ENCODE assay signal across 14 mouse cellular contexts in genomic region chr11:62317746-62318145, GRCm38 (mm10). TPM values are rescaled to one million over a fixed set of nuclear protein-coding genes. Genes with fewer than 3 reads are reported as not detected.
DNase-seq lines count a peak whose midpoint lies in the region; ATAC-seq and TF ChIP-seq lines count a peak whose summit lies in the region.
"Had no signal": no experiment of that assay in that cellular context is flagged by ENCODE, and none has a peak within 500 bp of the region (broad histone marks: within the 10 kb centered on the region; RNA-seq: fewer than 3 reads in every experiment).

No protein-coding gene starts in this region.

- TF ChIP-seq CTCF in cerebellum, adult 2 months (IDR thresholded peaks at IDR 0.05; ENCODE audit: borderline replicate concordance, insufficient read depth, low read depth, low read length) = no peak

- no peak for ATAC-seq in midbrain, embryonic 16.5 days
- ATAC-seq in midbrain, embryonic 15.5 days (replicated peaks) = no peak
- no peak for ATAC-seq in heart, embryonic 11.5 days (replicated peaks; ENCODE audit: insufficient number of reproducible peaks, low FRiP score, low TSS enrichment)
- ATAC-seq: CD4-positive, CD25-positive, alpha-beta regulatory T cell, adult 4 months had no signal

- intact Hi-C loops in left cerebral cortex, postnatal 25 days (cut with DNase I) = no loop called here

- peaks cover 8% of the 10 kb centered on the region for H3K4me1 ChIP-seq in cerebellum, adult 2 months (ENCODE audit: control insufficient read depth, insufficient read depth, low read length)
- H3K4me1 ChIP-seq in midbrain, embryonic 16.5 days (ENCODE audit: control insufficient read depth, insufficient read depth, low read length) = no peaks in the 10 kb centered on the region
- H3K4me1 ChIP-seq in midbrain, embryonic 15.5 days = no peaks in the 10 kb centered on the region
- no peaks in the 10 kb centered on the region for H3K4me1 ChIP-seq in heart, embryonic 11.5 days (ENCODE audit: control insufficient read depth, insufficient read depth, low read length)
- H3K4me1 ChIP-seq: heart, embryonic 12.5 days; limb, embryonic 10.5 days; liver, embryonic 15.5 days had no signal

- H3K27me3 ChIP-seq in cerebellum, adult 2 months (ENCODE audit: control insufficient read depth, insufficient read depth, low read length) = no peaks in the 10 kb centered on the region
- no peaks in the 10 kb centered on the region for H3K27me3 ChIP-seq in midbrain, embryonic 16.5 days (ENCODE audit: control insufficient read depth, insufficient read depth, low read depth, low read length)
- H3K27me3 ChIP-seq in midbrain, embryonic 15.5 days (replicated peaks) = no peaks in the 10 kb centered on the region
- no peaks in the 10 kb centered on the region for H3K27me3 ChIP-seq in heart, embryonic 11.5 days (ENCODE audit: control insufficient read depth, insufficient read depth, low read length)
- H3K27me3 ChIP-seq: heart, embryonic 12.5 days; liver, embryonic 15.5 days had no signal

- WGBS in cerebellum, adult 2 months = 37% methylated on average over 11 of the region's 11 CpGs
- WGBS in midbrain, embryonic 16.5 days = 85% methylated on average over 11 of the region's 11 CpGs
- 91% methylated on average over 11 of the region's 11 CpGs for WGBS in midbrain, embryonic 15.5 days
- 82% methylated on average over 11 of the region's 11 CpGs for WGBS in heart, embryonic 11.5 days (ENCODE audit: insufficient replicate concordance)

- H3K4me3 ChIP-seq in cerebellum, adult 2 months (replicated peaks; ENCODE audit: insufficient read depth, low read depth, low read length) = no peak overlapping the region
- no peak overlapping the region for H3K4me3 ChIP-seq in midbrain, embryonic 16.5 days (ENCODE audit: low read depth, low read length)
- H3K4me3 ChIP-seq in midbrain, embryonic 15.5 days = no peak overlapping the region
- no peak overlapping the region for H3K4me3 ChIP-seq in heart, embryonic 11.5 days (ENCODE audit: low read depth, low read length)
- H3K4me3 ChIP-seq: heart, embryonic 12.5 days; limb, embryonic 10.5 days; liver, embryonic 15.5 days had no signal

- H3K9me3 ChIP-seq in midbrain, embryonic 16.5 days (replicated peaks; ENCODE audit: control insufficient read depth, low read length, poor library complexity, severe bottlenecking) = no peaks in the 10 kb centered on the region
- H3K9me3 ChIP-seq in midbrain, embryonic 15.5 days = no peaks in the 10 kb centered on the region
- H3K9me3 ChIP-seq in heart, embryonic 11.5 days (replicated peaks; ENCODE audit: control insufficient read depth, low read length) = no peaks in the 10 kb centered on the region
- H3K9me3 ChIP-seq: heart, embryonic 12.5 days; limb, embryonic 10.5 days; liver, embryonic 15.5 days had no signal

- no peak for TF ChIP-seq POLR2A in cerebellum, adult 2 months (IDR thresholded peaks at IDR 0.05; ENCODE audit: borderline replicate concordance, insufficient read depth, low read length)

- peak; percentile 55 to 67 for DNase-seq in cerebellum, adult 2 months
- DNase-seq in cerebellum, postnatal 36 days = peak; percentile 36 to 39
- peak; percentile 90 for DNase-seq in layer of hippocampus, adult 9-11 months
- DNase-seq in left cerebral cortex, postnatal 25 days (ENCODE audit: low spot score in 2 of 2) = peak; percentile 75 to 90
- DNase-seq in kidney, adult 8-10 months = no peak
- DNase-seq: kidney, adult 11 months had no signal

- H3K9ac ChIP-seq in midbrain, embryonic 16.5 days (ENCODE audit: low read depth, low read length) = no peak overlapping the region
- no peak overlapping the region for H3K9ac ChIP-seq in midbrain, embryonic 15.5 days
- no peak overlapping the region for H3K9ac ChIP-seq in heart, embryonic 11.5 days (ENCODE audit: low read depth, low read length)
- H3K9ac ChIP-seq: heart, embryonic 12.5 days; liver, embryonic 15.5 days had no signal

- H3K4me2 ChIP-seq in midbrain, embryonic 16.5 days (ENCODE audit: low read length) = no peak overlapping the region
- no peak overlapping the region for H3K4me2 ChIP-seq in midbrain, embryonic 15.5 days
- no peak overlapping the region for H3K4me2 ChIP-seq in heart, embryonic 11.5 days
- H3K4me2 ChIP-seq: heart, embryonic 12.5 days; liver, embryonic 15.5 days had no signal

- peak overlapping the region; percentile 10; the same call in 1 of the 2 replicates for H3K27ac ChIP-seq in cerebellum, adult 2 months (ENCODE audit: insufficient read depth, low read length)
- no peak overlapping the region for H3K27ac ChIP-seq in midbrain, embryonic 16.5 days (ENCODE audit: low read length)
- no peak overlapping the region for H3K27ac ChIP-seq in midbrain, embryonic 15.5 days
- H3K27ac ChIP-seq in heart, embryonic 11.5 days (ENCODE audit: low read depth, low read length) = no peak overlapping the region
- H3K27ac ChIP-seq: limb, embryonic 10.5 days; liver, embryonic 15.5 days; stomach, postnatal 0 days had no signal

- H3K36me3 ChIP-seq in midbrain, embryonic 16.5 days (ENCODE audit: control insufficient read depth, insufficient read depth, low read length) = peaks cover 48% of the 10 kb centered on the region
- peaks cover 66% of the 10 kb centered on the region for H3K36me3 ChIP-seq in midbrain, embryonic 15.5 days (replicated peaks)
- peaks cover 51% of the 10 kb centered on the region for H3K36me3 ChIP-seq in heart, embryonic 11.5 days (ENCODE audit: control insufficient read depth, insufficient read depth, low read length)

RNA-seq across cellular contexts. Expression of gene Ttc19, which starts 36.5 kb away (rescaled TPM):
- 39.8 and 40.1 TPM in 2 replicates for polyA plus RNA-seq in cerebellum, adult 2 months (2012; rRNA removed)
- 10 to 100 TPM; 84.9 to 88.4 TPM for total RNA-seq in left cerebral cortex, postnatal 25 days (2021)
- 43.9 and 49.4 TPM in 2 replicates for polyA plus RNA-seq in midbrain, embryonic 16.5 days (2015; fragmentation: Nextera tagmentation; extraction: Ambion mirVana)
- polyA plus RNA-seq in midbrain, embryonic 15.5 days (2015; fragmentation: Nextera tagmentation; extraction: Ambion mirVana) = 42.7 and 48.4 TPM in 2 replicates
- polyA plus RNA-seq in heart, embryonic 11.5 days (2014; fragmentation: Nextera tagmentation; extraction: Ambion mirVana) = 13.8 and 15.3 TPM in 2 replicates

RNA-seq across cellular contexts. Expression of gene Zswim7, which starts 36.6 kb away (rescaled TPM):
- polyA plus RNA-seq in cerebellum, adult 2 months (2012; rRNA removed) = 24.3 and 31.8 TPM in 2 replicates
- 10 to 100 TPM; 15.3 to 16.9 TPM for total RNA-seq in left cerebral cortex, postnatal 25 days (2021)
- 12.7 TPM in 2 replicates for polyA plus RNA-seq in midbrain, embryonic 16.5 days (2015; fragmentation: Nextera tagmentation; extraction: Ambion mirVana)
- 10.9 and 11.7 TPM in 2 replicates for polyA plus RNA-seq in midbrain, embryonic 15.5 days (2015; fragmentation: Nextera tagmentation; extraction: Ambion mirVana)
- 17.4 and 19.3 TPM in 2 replicates for polyA plus RNA-seq in heart, embryonic 11.5 days (2014; fragmentation: Nextera tagmentation; extraction: Ambion mirVana)

Comparison
In these comparisons a context has a peak if more than half of its experiments do, and no peak if none do; other contexts are left out.
1. DNase-seq: peak in cerebellum, adult 2 months (2 of 2), cerebellum, postnatal 36 days (2 of 2), layer of hippocampus, adult 9-11 months (single experiment) and left cerebral cortex, postnatal 25 days (2 of 2); none in kidney, adult 8-10 months (0 of 2).